Mouse (Mus musculus): ENCODE measurements around the gene Ttc12. TPM values are rescaled to one million over a fixed set of nuclear protein-coding genes. Genes with fewer than 3 reads are reported as not detected.

The Ttc12 gene
- total RNA-seq (2014; fragmentation: Nextera tagmentation) (0.98 TPM in 1 of 2 replicates, not detected in the other), total RNA-seq (2017) (0.98 and 1.6 TPM in 2 replicates), polyA plus RNA-seq (2012) (not detected in 2 replicates)

DNA sequence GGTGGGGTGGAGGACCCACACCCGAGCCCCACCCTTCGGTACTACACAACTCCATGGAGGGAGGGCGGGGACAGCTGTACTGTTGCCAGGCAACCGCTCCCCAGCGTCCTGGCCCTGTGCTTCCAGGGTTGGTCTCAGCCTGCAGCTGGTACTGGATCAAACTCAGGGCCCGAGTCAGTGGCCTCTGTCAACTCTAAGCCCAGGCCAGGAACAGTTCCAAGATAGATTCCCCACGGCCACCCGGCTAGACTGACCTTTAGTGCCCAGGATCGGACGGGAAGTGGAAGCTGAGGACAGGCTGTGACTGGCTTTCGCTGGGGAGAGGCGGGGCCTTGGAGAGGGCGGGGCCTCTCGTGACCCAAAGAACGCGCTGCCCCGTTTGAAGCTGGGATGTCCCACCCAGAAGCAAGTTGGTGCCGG, at the start of gene Ttc12:
TSS of gene Ttc12 (minus strand) at position 334 of the 420 bp plus-strand sequence.
- TF ChIP-seq CTCF (IDR thresholded peaks at IDR 0.05; ENCODE audit: low read depth, low read length) (no peak), POLR2AphosphoS5 (IDR thresholded peaks at IDR 0.05; ENCODE audit: insufficient replicate concordance, low read depth, low read length) (no peak), GATA1 (IDR thresholded peaks at IDR 0.05; ENCODE audit: borderline replicate concordance, low read length) (no peak), TAL1 (conservative IDR thresholded peaks at IDR 0.05; ENCODE audit: low read depth, low read length) (no peak), GATA2 (IDR thresholded peaks at IDR 0.05; ENCODE audit: borderline replicate concordance, low read depth, low read length) (no peak)
- DNase-seq (ENCODE audit: low spot score), result no peak

GRCm38 (mm10) chr9:49534958-49535357, 48.9 kb upstream of the Ttc12 start:
- Histone ChIP-seq H3K4me3 (ENCODE audit: low read depth, low read length) (no peak overlapping the region), H3K4me1 (ENCODE audit: insufficient read depth, low read depth, low read length) (no peaks in the 10 kb centered on the region), H3K27me3 (ENCODE audit: insufficient read depth, low read length) (no peaks in the 10 kb centered on the region), H3K36me3 (replicated peaks) (no peaks in the 10 kb centered on the region), H3K9me3 (replicated peaks) (peaks cover 10% of the 10 kb centered on the region)
- no peak for DNase-seq (ENCODE audit: low spot score)
- TF ChIP-seq GATA1 (IDR thresholded peaks at IDR 0.05; ENCODE audit: borderline replicate concordance, low read length), result no peak
- TF ChIP-seq POLR2AphosphoS5 (IDR thresholded peaks at IDR 0.05; ENCODE audit: insufficient replicate concordance, low read depth, low read length), result no peak
- no peak for TF ChIP-seq GATA2 (IDR thresholded peaks at IDR 0.05; ENCODE audit: borderline replicate concordance, low read depth, low read length)
- TF ChIP-seq TAL1 (conservative IDR thresholded peaks at IDR 0.05; ENCODE audit: low read depth, low read length), result no peak
- no peak for TF ChIP-seq CTCF (IDR thresholded peaks at IDR 0.05; ENCODE audit: low read depth, low read length)
- ATAC-seq (ENCODE audit: extremely low read depth, insufficient number of reproducible peaks, low FRiP score, poor library complexity, severe bottlenecking), result no peak

More for the DNA sequence above, at the start of gene Ttc12:
- Histone ChIP-seq H3K4me1 (ENCODE audit: insufficient read depth, low read depth, low read length) (peaks cover 10% of the 10 kb centered on the region), H3K36me3 (replicated peaks) (no peaks in the 10 kb centered on the region), H3K27me3 (ENCODE audit: insufficient read depth, low read length) (peaks cover 12% of the 10 kb centered on the region), H3K9me3 (replicated peaks) (no peaks in the 10 kb centered on the region), H3K4me3 (ENCODE audit: low read depth, low read length) (peak within 1 kb of the TSS; percentile 20; the same call in 1 of the 2 replicates)
- peak; percentile 15; the same call in 1 of the 2 replicates for ATAC-seq (ENCODE audit: extremely low read depth, insufficient number of reproducible peaks, low FRiP score, poor library complexity, severe bottlenecking)

DNA sequence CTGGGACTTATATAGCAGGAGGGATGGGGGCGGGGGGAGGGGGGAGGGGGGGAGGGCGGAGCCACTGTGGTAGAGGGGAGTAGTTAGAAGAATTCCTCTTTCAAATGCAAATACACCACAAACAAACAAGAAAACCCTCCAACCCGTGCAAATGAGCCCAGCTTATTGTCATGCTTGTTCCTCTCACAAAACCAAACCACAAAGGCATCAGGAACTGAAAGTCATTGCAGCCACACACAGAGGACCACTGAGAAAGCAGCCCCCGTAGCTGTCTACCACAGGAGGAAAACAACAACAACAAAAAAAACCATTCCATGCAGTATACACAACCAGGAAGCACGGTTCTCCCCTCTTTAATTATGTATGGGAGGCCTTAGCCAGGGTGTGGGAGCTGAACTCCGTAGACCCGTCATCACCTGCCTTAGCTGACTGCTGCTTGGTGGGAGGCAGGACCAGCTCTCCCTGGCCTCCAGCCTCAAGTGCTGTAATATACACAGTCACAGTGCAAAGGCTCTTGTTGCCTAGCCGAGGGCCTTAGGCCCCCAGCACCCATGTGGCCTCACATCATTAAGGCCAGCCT, 48.0 kb upstream of the Ttc12 start:
- TF ChIP-seq CTCF (IDR thresholded peaks at IDR 0.05; ENCODE audit: low read depth, low read length), result no peak
- no peak for TF ChIP-seq GATA2 (IDR thresholded peaks at IDR 0.05; ENCODE audit: borderline replicate concordance, low read depth, low read length)
- no peak for TF ChIP-seq TAL1 (conservative IDR thresholded peaks at IDR 0.05; ENCODE audit: low read depth, low read length)
- no peak overlapping the region for H3K4me3 ChIP-seq (ENCODE audit: low read depth, low read length)
- DNase-seq (ENCODE audit: low spot score) (no peak), ATAC-seq (ENCODE audit: extremely low read depth, insufficient number of reproducible peaks, low FRiP score, poor library complexity, severe bottlenecking) (no peak)
- no peaks in the 10 kb centered on the region for H3K27me3 ChIP-seq (ENCODE audit: insufficient read depth, low read length)
- no peaks in the 10 kb centered on the region for H3K4me1 ChIP-seq (ENCODE audit: insufficient read depth, low read depth, low read length)
- H3K36me3 ChIP-seq (replicated peaks), result no peaks in the 10 kb centered on the region
- H3K9me3 ChIP-seq (replicated peaks), result peaks cover 11% of the 10 kb centered on the region

DNA sequence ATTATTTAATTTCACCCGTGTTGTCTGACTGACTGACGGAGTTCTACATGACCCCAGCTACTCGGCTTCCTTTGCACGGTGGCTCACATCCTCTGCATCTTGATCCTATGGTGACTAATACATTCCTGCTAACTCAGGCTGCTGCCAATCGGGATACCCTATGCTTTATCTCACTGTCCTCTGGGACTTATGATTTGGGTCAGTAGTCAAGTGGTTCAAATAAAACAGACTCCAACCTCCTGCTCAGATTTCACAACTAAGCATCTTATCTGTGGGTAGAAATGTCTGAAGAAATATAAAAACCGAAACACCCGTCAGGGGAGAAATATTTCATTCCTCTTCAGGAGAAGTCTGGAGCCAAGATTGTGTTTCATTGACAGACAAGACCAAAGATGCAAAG, 47.4 kb upstream of the Ttc12 start:
- DNase-seq (ENCODE audit: low spot score), result no peak
- no peak for ATAC-seq (ENCODE audit: extremely low read depth, insufficient number of reproducible peaks, low FRiP score, poor library complexity, severe bottlenecking)
- no peaks in the 10 kb centered on the region for H3K36me3 ChIP-seq (replicated peaks)
- H3K27me3 ChIP-seq (ENCODE audit: insufficient read depth, low read length), result no peaks in the 10 kb centered on the region
- no peak for TF ChIP-seq CTCF (IDR thresholded peaks at IDR 0.05; ENCODE audit: low read depth, low read length)
- H3K4me1 ChIP-seq (ENCODE audit: insufficient read depth, low read depth, low read length), result no peaks in the 10 kb centered on the region
- H3K9me3 ChIP-seq (replicated peaks), result peaks cover 12% of the 10 kb centered on the region
- H3K4me3 ChIP-seq (ENCODE audit: low read depth, low read length), result no peak overlapping the region

DNA sequence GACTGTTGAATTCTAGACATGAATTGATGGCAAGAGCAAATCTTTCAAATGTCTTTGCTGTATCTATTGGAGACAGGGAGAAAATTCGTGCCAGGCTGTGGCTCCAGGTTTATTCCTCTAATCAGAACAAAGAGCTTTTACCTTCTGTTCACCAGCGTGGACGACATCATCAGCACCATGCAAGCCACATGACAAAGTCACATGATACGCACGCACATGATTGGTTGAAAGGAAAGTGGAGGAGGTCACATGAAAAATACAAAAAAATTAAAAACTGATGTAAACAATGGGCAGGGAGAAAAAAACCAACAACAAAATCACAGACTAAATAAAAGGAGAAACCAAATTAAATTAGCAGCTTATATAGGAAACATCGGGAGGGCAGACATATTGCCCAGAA, 45.8 kb upstream of the Ttc12 start:
- H3K36me3 ChIP-seq (replicated peaks), result no peaks in the 10 kb centered on the region
- no peaks in the 10 kb centered on the region for H3K27me3 ChIP-seq (ENCODE audit: insufficient read depth, low read length)
- ATAC-seq (ENCODE audit: extremely low read depth, insufficient number of reproducible peaks, low FRiP score, poor library complexity, severe bottlenecking) (no peak), DNase-seq (ENCODE audit: low spot score) (no peak)
- H3K9me3 ChIP-seq (replicated peaks), result peaks cover 8% of the 10 kb centered on the region
- TF ChIP-seq TAL1 (conservative IDR thresholded peaks at IDR 0.05; ENCODE audit: low read depth, low read length), result no peak
- no peak for TF ChIP-seq CTCF (IDR thresholded peaks at IDR 0.05; ENCODE audit: low read depth, low read length)
- TF ChIP-seq GATA2 (IDR thresholded peaks at IDR 0.05; ENCODE audit: borderline replicate concordance, low read depth, low read length), result no peak
- TF ChIP-seq GATA1 (IDR thresholded peaks at IDR 0.05; ENCODE audit: borderline replicate concordance, low read length), result no peak
- H3K4me1 ChIP-seq (ENCODE audit: insufficient read depth, low read depth, low read length), result no peaks in the 10 kb centered on the region
- no peak overlapping the region for H3K4me3 ChIP-seq (ENCODE audit: low read depth, low read length)

DNA sequence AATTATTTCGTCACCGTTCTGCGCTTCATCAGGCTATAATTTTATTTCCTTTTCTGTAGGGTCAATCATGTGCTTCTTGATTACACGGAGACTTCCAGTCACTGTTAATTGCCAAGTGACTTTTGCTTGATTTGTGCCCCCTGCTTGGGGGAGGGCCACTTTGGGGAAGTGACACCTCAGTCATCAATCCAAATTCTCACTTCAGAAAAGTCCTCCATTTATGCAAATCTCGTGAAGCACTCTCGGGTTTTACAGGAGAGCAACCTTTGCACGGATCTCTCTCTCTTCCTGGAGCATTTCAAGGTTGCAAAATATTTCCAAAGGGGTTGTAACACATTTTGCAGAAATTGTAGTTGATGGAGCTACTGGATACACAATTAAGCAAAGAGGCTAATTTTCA, 45.2 kb upstream of the Ttc12 start:
- Histone ChIP-seq H3K36me3 (replicated peaks) (no peaks in the 10 kb centered on the region), H3K4me3 (ENCODE audit: low read depth, low read length) (no peak overlapping the region), H3K4me1 (ENCODE audit: insufficient read depth, low read depth, low read length) (no peaks in the 10 kb centered on the region), H3K9me3 (replicated peaks) (peaks cover 8% of the 10 kb centered on the region), H3K27me3 (ENCODE audit: insufficient read depth, low read length) (no peaks in the 10 kb centered on the region)
- DNase-seq (ENCODE audit: low spot score) (no peak), ATAC-seq (ENCODE audit: extremely low read depth, insufficient number of reproducible peaks, low FRiP score, poor library complexity, severe bottlenecking) (no peak)
- TF ChIP-seq GATA1 (IDR thresholded peaks at IDR 0.05; ENCODE audit: borderline replicate concordance, low read length), result no peak
- TF ChIP-seq TAL1 (conservative IDR thresholded peaks at IDR 0.05; ENCODE audit: low read depth, low read length), result no peak
- no peak for TF ChIP-seq POLR2AphosphoS5 (IDR thresholded peaks at IDR 0.05; ENCODE audit: insufficient replicate concordance, low read depth, low read length)
- no peak for TF ChIP-seq GATA2 (IDR thresholded peaks at IDR 0.05; ENCODE audit: borderline replicate concordance, low read depth, low read length)

GRCm38 (mm10) chr9:49530739-49531138, 44.7 kb upstream of the Ttc12 start:
- no peak for ATAC-seq (ENCODE audit: extremely low read depth, insufficient number of reproducible peaks, low FRiP score, poor library complexity, severe bottlenecking)

More at GRCm38 (mm10) chr9:49530739-49531138, 44.7 kb upstream of the Ttc12 start:
- no peaks in the 10 kb centered on the region for H3K27me3 ChIP-seq (ENCODE audit: insufficient read depth, low read length)
- DNase-seq (ENCODE audit: low spot score), result no peak
- peaks cover 8% of the 10 kb centered on the region for H3K9me3 ChIP-seq (replicated peaks)
- H3K4me3 ChIP-seq (ENCODE audit: low read depth, low read length), result no peak overlapping the region
- H3K4me1 ChIP-seq (ENCODE audit: insufficient read depth, low read depth, low read length), result no peaks in the 10 kb centered on the region
- TF ChIP-seq TAL1 (conservative IDR thresholded peaks at IDR 0.05; ENCODE audit: low read depth, low read length) (no peak), GATA1 (IDR thresholded peaks at IDR 0.05; ENCODE audit: borderline replicate concordance, low read length) (no peak), CTCF (IDR thresholded peaks at IDR 0.05; ENCODE audit: low read depth, low read length) (no peak), GATA2 (IDR thresholded peaks at IDR 0.05; ENCODE audit: borderline replicate concordance, low read depth, low read length) (no peak), POLR2AphosphoS5 (IDR thresholded peaks at IDR 0.05; ENCODE audit: insufficient replicate concordance, low read depth, low read length) (no peak)
- H3K36me3 ChIP-seq (replicated peaks), result no peaks in the 10 kb centered on the region

All from G1E (cell line).